Mouse (Mus musculus) thymus, postnatal 0 days (tissue): ENCODE measurements around the gene Fgfr2. TPM values are rescaled to one million over a fixed set of nuclear protein-coding genes. Genes with fewer than 3 reads are reported as not detected.
A peak's percentile ranks its signal among the peaks of the same experiment; 100 is the strongest.
"Not testable (repeated sequence)": the region's sequence is repeated elsewhere in the genome, so short reads cannot be mapped to it uniquely, and the experiment has no call there.

ENCODE experiments used
- DNase-seq: peaks from one replicate; pipeline ENCODE4 v3.0.0-alpha.2; 2015; ENCODE audit warnings: low spot score
- polyA plus RNA-seq: library from polyadenylated mRNA; unstranded; fragments of >200 nt; fragmentation: Nextera tagmentation; extraction: Ambion mirVana; gene quantifications from 2 replicates; pipeline ENCODE4 v1.2.1, GENCODE M21; 2015

Gene Fgfr2
- polyA plus RNA-seq, 1 experiment from 2014 or later = 23.6 TPM

DNA sequence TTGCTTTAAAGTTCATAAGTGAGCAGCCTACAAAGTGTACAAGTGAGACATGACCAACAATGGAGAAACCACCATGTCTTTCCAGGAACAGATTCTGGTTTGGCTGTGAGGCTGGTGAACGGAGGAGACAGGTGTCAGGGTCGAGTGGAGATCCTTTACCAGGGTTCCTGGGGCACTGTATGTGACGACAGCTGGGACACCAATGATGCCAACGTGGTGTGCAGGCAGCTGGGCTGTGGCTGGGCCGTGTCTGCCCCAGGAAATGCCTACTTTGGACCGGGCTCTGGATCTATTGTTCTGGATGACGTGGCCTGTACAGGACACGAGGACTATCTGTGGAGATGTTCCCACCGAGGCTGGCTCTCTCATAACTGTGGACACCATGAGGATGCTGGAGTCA lies 2065.2 kb downstream of the Fgfr2 start:
- not testable (repeated sequence) for DNase-seq

DNA sequence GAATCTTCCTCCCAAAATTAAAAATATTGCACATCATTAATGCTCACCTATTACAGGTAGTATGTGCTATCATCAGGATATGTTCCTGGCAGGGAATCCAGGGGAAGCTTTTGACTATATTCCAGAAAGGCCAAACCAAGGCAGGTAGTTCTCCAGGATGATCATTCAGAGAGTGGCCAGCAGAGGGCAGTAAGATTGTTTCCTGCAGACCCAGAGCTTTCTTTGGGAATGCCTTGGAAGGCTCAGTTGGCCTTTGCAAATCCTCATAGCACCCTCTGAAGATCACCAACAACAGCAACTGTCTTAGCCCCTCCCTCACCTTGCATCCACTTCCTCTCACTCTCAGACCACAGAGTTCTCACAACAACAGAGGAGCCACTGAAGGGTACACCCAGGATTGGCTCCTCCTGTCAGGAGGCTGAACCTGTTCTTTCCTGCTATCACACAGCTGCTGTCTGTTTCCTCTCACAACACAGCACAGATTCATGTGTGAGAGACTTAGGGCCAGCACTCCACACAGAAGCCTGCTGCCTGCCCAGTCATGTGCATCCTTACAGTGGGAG lies 2068.3 kb downstream of the Fgfr2 start:
- DNase-seq = peak; percentile 10

DNA sequence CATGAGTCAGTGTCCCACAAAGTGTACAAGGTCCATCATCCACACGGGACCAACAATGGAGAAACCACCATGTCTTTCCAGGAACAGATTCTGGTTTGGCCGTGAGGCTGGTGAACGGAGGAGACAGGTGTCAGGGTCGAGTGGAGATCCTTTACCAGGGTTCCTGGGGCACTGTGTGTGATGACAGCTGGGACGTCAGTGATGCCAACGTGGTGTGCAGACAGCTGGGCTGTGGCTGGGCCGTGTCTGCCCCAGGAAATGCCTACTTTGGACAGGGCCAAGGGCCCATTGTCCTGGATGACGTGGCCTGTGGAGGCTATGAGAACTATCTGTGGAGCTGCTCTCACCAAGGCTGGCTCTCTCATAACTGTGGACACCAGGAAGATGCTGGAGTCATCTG lies 2073.3 kb downstream of the Fgfr2 start:
- DNase-seq = not testable (repeated sequence)

DNA sequence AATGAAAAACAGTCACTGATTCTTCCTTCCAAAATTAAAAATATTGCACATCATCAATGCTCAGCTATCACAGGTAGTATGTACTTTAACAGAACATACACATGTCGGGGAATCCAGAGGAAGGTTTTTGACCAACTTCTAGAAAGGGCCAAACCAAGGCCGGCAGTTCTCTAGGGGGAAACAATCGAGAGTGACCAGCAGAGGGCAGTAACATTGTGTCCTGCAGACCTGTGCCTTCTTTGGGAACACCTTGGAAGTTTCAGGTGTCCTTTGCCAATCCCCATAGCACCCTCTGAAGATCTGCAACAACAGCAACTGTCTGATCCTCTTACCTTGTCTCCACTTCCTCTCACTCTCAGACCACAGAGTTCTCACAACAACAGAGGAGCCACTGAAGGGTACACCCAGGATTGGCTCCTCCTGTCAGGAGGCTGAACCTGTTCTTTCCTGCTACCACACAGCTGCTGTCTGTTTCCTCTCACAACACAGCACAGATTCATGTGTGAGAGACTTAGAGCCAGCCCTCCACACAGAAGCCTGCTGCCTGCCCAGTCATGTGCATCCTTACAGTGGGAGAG lies 2077.8 kb downstream of the Fgfr2 start:
- peak; percentile 46 for DNase-seq

DNA sequence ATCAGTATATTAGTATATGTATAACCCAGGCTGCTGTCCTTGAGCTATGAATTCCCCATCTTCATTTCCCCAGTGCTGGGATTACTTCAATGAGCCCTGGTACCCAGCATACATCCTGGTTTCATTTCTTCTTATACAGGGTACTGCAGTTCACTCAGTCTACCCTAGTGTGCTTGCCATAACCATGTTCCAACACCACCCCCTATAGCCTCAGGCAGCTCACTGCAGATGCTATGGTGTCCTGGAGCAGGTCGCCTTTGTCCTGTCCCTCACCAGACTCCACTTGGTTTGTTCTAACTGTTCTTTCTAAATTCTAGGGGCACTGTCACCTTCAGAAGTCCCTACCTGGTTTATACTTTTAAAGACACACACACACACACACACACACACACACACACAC lies 2080.5 kb downstream of the Fgfr2 start:
- peak; percentile 14 for DNase-seq

DNA sequence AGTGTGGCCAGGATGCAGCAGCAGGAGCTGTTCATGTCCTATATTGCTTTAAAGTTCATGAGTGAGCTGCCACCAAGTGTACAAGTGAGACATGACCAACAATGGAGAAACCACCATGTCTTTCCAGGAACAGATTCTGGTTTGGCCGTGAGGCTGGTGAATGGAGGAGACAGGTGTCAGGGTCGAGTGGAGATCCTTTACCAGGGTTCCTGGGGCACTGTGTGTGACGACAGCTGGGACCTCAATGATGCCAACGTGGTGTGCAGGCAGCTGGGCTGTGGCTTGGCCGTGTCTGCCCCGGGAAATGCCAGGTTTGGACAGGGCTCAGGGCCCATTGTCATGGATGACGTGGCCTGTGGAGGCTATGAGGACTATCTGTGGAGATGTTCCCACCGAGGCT lies 2082.4 kb downstream of the Fgfr2 start:
- not testable (repeated sequence) for DNase-seq

DNA sequence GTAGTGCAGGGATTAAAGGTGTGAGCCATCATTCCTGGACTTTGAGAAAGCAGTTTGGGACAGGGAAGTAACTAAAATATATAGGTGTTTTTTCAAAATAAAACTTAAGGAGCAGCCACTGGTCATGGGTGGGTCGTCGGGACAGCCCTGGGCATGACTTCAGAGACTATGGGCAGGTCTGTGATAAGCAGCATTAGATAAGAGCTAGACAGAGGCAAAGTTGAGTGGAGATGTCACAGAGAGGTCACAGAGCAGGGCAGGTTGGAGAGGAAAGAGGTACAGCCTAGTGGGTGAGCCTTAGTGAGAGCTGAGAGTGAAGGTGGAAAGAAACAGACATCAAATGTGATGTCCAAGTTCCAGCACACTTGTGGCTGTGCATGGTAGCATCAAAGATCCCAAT lies 2086.1 kb downstream of the Fgfr2 start:
- DNase-seq = no peak

DNA sequence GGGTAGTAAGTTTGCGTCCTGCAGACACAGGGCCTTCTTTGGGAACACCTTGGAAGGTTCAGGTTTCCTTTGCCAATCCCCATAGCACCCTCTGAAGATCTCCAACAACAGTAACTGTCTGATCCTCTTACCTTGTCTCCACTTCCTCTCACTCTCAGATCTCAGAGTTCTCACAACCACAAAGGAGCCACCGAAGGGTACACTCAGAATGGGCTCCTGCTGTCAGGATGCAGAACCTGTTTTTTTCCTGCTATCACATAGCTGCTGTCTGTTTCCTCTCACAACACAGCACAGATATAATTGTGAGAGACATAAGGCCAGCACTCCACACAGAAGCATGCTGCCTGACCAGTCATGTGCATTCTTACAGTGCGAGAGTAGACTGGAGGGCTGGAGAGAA lies 2086.8 kb downstream of the Fgfr2 start:
- DNase-seq = peak; percentile 23

DNA sequence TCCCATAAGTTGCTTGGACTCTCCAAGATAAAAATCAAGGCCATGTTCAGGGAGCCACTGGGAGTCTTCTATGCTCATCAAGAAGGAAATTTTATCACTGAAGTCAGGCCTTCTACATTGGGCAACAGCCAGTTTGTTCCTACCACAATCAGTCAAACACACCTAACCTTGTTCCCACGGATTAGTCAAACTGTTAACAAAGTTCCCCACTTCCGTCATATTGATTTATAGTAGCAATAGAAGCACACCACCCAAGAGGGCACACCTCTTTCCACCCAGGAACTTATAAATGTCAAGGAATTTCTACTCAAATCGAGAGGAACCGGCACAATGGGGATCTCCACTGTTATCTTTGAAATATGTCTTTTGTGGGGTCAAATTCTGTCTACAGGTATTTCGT lies 2091.4 kb downstream of the Fgfr2 start, which contains the start of gene Dmbt1:
TSS of gene Dmbt1 (plus strand) at position 299 of the 400 bp plus-strand sequence.
- no peak for DNase-seq

DNA sequence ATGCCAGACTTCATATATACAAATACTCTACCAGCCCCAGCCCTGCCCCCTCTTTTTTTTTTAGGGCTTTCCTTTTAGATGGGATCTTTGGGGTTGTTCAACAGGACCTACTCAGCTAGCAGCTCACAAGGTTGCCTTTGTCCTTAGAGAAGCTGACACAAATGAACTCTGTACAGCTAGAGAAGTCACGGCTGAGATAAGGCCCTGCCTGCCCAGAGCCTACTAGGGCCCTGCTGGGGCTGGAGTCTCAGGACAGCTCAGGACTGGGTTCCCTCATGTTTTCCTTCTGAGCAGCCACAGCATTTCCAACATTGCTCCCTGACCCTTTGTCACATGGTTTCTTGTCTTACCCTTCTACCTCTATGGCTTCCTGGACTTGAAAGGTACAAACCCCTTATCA lies 2095.6 kb downstream of the Fgfr2 start:
- no peak for DNase-seq

DNA sequence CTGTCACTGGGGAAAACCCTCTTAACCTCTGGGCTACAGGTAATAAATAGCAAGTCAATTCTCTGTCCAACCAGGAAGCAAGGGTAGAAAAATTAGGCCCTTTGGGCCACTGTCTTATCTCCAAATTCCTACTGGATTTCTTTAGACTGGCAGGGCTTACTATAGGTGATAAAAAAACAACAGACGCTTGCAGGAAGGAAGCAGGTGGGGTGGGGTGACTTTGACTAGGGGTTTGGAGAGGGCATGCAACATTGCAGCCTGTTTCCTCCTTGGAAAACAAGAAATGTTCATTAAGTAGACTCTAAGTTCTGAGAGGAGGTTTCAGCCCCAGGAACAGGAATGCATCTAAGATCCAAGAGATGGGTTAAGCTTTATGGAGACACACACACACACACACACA lies 2098.3 kb downstream of the Fgfr2 start:
- no peak for DNase-seq

DNA sequence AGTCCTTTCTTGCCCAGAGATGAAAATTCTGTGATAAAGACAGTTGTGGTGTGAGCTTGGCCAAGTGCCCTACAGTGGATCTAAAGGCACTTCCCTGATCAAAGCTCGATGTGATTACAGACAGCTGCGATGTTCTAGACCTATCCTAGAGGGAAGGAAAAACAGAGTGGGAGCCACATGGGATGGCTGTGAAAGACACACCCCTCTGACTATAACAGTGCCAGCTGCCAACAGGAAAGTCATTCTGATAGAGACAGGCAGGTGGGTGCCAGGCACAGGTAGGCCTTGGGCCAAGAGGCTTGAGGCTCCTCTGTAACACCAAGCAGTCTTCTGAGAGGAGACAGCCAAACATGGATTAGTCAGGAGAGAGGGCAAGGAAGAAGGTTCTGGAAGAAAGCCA lies 2104.0 kb downstream of the Fgfr2 start:
- DNase-seq = no peak

DNA sequence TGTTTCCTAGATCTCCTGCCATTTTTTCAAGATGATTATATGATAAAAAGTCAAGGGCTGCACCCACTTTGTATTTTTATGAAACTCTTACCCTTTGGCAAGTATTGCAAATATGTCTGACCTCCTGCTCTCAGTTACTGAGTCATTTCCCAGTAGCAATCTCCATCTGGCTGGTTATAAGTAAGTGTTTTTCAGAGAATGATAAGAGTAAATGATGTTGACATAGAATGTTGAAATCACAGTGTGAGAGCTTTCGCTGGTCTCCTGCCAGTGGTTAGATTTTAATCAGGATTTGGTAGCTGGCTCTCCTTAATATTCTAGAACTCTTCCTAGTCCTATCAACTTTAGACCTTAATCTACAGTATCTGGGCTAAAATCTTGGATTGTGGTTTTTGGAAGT lies 2111.2 kb downstream of the Fgfr2 start:
- DNase-seq = no peak

DNA sequence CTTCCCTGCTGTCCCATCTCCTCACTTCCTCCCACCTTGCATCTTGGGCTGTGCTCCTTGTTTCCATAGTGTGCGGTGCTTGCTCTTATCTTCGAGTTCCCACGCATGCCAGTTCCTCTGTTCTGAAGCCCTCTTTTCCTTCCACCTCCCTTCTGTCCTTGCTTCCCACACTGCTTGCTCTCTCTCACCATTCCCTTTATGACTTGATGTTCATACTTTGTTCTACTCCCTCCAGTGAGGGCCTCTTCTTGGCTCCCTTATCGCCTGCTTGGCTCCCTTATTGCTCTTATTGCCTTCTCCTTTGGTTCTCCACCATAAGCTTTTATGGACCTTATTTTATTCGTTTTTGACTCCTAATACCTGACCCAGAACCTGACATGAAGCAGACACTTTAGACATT lies 2114.0 kb downstream of the Fgfr2 start:
- DNase-seq = no peak

DNA sequence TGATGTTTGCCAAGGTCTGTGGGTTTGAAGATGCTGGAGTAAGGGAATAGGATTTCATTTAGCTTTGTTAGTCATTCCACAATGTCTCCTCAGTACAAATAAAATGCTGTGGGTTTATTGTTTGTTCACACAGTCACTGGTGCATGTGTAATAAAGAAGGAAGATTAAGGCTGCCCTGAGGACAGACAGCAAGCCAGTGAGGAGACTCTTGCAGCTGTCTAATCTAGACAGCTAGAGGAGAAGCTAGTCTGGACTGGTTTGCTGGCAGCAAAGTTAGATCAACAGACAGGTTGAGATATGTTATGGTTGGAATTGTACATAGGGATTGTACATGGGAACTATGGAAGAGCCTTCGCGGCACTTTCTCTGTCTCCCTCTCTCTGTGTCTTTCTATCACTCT lies 2115.9 kb downstream of the Fgfr2 start:
- DNase-seq = no peak

DNA sequence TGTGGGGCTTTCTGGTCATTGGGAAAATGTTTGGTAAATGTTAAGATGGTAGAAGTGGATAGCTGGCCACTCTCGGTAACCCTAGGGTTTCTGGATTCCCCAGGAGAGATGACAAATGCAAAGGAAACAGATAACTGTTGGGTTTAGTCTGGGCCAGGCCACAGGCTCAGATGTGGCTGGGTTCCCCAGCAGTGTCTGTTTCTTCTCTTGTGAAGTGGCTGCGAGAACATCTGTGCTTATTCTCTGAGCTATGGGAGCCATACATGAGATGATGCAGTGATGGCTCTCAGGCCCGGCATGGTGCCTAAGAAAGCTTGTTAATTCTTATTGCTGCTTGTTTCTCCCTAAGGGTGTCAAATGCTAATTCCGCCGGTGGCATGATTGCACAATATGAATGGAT lies 2119.1 kb downstream of the Fgfr2 start:
- peak; percentile 27 for DNase-seq

DNA sequence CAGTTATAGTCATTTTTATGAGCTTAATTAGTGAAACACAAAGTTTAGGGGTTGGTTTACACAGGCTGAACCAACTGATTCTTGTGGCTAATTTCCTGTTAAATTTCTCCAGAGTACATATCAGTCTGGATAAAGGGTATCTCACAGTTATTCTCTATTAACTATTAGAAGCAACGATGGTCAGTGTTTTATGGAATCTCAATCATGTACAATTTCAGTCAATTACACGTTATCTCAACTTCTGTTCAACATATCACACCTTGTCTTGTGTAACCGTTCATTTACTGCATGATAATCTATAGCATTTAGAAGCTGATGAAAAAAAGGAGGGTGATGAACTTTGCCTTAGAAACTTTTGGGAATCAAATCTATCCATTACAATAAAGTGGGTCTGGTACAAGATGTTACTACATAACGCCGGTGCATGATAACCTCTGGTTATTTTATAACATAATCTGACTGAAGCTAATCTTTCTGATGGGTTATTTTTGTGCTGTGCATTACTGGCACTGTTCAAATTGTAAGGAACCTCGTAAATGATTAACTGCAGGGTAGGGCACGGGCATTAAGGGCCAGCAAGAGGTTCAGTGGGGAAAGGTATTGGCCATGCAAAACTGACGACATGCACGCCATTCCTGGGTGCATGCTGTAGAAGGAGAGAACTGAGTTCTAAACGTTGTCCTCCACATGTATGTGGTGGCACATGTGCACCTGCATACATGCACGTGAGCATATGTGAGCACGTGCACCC lies 2121.0 kb downstream of the Fgfr2 start:
- DNase-seq = no peak

DNA sequence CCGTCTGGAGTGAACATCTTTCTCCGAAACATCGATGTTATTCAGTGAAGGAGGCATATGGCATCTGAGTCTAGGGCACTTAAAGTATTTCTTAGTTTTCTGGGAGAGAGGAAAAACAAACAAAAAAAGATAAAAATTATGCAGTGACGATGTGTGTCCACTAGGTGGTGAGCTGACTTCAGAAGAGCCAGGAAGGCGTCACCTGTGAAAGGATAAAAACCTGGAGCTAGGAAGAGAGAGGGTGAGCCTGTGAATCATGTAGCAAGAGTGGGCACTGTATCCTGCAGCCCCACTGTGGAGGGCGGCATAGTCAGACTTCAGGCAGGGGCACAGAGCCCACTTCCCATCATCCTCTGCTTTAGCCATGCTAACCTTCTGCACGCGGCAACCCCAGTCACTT lies 2129.2 kb downstream of the Fgfr2 start:
- DNase-seq = peak; percentile 15

DNA sequence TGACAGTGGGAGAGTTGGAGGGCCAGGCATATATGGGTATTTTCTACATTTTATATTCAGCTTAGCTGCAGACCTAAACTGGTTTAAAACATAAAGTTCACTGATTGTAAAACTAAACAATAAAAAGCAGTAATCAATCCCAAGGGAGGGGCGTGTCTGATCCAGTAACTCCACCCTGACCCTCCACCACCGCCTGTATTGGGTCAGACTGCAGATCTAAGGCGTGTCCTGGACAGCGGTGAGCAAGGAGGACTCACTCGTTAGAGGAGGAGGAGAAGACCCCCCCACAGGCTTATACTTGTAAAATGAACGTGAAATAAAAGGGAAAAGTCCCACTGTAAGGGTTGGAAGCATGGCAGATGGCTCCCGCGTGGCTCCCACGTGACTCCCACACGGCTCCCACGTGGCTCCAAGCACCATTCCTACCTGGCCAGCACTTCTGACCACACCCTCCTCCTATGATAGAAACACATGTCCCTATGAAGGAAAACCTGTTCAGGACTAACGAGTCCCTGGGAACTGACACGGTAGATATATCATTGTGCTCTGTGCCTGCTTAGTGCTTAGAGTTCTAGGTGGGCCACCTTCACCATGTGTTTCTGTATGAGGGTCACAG lies 2131.9 kb downstream of the Fgfr2 start:
- no peak for DNase-seq

DNA sequence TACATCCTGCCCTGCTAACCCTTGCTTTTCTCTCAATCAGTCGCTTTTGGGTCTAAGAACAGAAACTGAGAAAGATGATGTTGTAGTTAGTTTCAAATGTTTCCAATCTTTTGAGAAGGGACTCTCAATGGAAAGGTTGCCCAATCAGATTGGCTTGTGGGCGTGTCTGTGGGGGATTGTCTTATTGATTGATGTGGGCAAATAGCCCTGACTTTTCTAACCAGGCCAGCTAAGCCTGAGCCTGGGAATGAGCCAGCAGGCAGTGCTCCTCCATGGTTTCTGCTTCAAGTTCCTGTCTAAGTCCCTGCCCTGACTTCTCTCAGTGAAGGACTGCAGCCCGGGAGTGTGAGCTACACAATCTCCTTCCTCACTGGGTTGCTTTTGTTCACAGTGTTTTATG lies 2133.8 kb downstream of the Fgfr2 start:
- no peak for DNase-seq

DNA sequence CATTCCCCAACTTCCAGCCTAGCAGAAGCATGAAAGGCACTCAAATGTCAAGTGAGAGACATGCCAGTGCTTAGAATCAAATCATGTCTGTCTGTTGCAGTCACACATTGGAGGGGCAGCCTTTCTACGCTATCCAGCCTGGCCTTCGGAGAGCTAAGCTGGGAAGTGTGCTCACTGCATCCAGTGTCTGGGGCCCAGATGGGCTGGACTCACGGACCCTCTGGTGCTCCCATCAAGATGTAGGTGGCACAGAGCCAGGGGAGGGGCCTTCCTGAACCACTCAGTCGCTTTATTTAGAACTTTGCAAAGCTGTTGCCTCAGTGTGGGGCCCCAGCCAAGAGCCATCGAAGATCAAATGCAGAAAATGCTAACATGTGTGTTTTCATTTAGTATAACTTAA lies 2135.0 kb downstream of the Fgfr2 start:
- no peak for DNase-seq

DNA sequence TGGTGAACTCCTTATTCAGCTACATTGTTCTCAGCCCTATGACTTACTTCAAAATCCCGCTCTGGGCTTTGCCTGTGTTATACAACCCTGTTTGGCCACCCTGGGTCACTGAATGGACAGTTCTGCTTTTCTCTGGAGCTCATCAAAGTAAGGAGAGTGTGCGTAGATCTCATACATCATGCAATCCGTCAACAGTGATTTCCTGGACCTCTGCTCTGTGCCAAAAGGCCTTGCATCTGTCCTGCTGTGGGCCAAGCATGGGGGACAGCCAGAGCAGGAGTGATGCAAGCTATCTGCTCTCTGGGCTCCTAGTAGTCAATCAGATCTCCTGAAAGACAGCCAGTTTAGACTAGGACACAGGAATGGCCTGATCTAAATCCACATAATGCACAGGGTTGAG lies 2137.4 kb downstream of the Fgfr2 start:
- DNase-seq = no peak

DNA sequence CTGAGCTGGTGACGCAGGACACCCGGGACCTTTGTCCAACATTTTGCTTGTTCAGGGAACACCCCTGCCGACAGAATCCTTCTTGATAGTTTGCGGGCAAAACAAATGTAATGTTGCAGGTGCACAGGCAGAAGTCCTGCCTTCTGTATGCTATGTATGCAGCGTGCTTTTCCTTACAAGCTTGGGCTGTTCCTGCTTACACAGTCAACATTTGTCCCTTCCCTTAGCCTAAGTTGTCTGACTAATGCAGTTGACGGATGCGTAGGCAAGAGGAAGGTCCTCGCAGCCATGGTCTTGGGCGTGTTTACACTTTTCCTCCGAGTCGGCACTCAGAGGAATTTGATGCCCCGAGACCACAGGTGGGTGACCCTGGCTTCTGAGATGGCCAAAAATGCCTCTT lies 2138.0 kb downstream of the Fgfr2 start:
- no peak for DNase-seq
